Mouse (Mus musculus): ENCODE results near the gene Ergic1. TPM values are rescaled to one million over a fixed set of nuclear protein-coding genes. Genes with fewer than 3 reads are reported as not detected.

The Ergic1 gene
- total and polyA plus RNA-seq, 3 experiments: 53.6 to 64.4 (median 59.4) TPM

DNA sequence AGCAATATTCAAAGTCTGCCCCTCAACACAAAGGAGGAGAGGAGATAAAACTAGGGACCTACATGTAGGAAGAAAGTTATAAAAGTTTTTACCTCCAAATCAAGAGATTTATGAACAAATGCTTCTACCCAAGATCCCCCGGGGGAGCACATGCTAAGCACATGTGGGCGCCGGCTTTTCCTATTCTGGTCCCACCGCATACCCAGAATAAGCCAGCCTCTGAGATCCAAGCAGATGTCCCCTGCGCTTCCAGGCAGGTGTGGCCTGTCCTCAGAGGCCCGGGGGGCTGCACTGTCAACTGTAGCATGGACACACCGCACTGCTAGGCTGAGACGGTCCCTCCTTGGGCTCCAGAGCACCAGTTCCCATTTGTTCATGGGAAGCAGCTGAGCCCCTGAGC, 82.2 kb downstream of the Ergic1 start:
- H3K27me3 ChIP-seq (ENCODE audit: control insufficient read depth, insufficient read depth, low read length): no peaks in the 10 kb centered on the region
- DNase-seq: no peak
- intact Hi-C loops (cut with DNase I): loop anchor here (5.0 kb wide), 1 partner anchor 331 kb away; no protein-coding TSS in a partner anchor
- H3K9ac ChIP-seq (ENCODE audit: low read depth, low read length): no peak overlapping the region
- H3K79me2 ChIP-seq (replicated peaks; ENCODE audit: control insufficient read depth, insufficient read depth, low read length): no peaks in the 10 kb centered on the region
- no peak overlapping the region for H3K4me3 ChIP-seq
- no peak for TF ChIP-seq CTCF (IDR thresholded peaks at IDR 0.05)
- no peak for TF ChIP-seq EP300 (IDR thresholded peaks at IDR 0.05; ENCODE audit: insufficient read depth, low read depth, low read length)
- TF ChIP-seq POLR2A (IDR thresholded peaks at IDR 0.05; ENCODE audit: insufficient read depth, low read depth, low read length): no peak
- no peaks in the 10 kb centered on the region for H3K36me3 ChIP-seq (ENCODE audit: control insufficient read depth, insufficient read depth, low read length)
- peaks cover 6% of the 10 kb centered on the region for H3K4me1 ChIP-seq (ENCODE audit: control insufficient read depth, insufficient read depth, low read length)
- no peak overlapping the region for H3K27ac ChIP-seq
- 97% methylated on average over 8 of the region's 8 CpGs for WGBS

DNA sequence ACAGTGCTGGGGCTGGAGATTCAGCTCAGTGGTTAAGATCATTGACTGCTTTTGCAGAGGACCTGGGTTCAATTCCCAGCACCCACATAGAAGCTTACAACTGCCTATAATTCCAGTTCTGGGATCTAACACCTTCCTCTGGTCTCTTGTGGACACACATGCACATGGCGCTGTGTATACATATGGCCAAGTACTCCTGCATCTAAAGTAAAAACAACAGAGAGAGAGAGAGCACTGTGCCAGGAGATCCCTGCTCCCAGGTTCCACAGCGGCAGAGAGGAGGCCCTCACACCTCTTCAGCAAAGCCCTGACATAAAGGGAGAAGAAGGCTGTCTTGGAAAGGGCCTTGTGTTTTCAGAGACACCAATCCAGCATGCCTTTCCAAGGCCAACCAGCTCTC, 82.7 kb downstream of the Ergic1 start:
- intact Hi-C loops (cut with DNase I): loop anchor here (5.0 kb wide), 1 partner anchor 332 kb away; no protein-coding TSS in a partner anchor
- TF ChIP-seq CTCF (IDR thresholded peaks at IDR 0.05): no peak
- TF ChIP-seq POLR2A (IDR thresholded peaks at IDR 0.05; ENCODE audit: insufficient read depth, low read depth, low read length): no peak
- no peak for TF ChIP-seq EP300 (IDR thresholded peaks at IDR 0.05; ENCODE audit: insufficient read depth, low read depth, low read length)
- no peaks in the 10 kb centered on the region for H3K79me2 ChIP-seq (replicated peaks; ENCODE audit: control insufficient read depth, insufficient read depth, low read length)
- no peak overlapping the region for H3K4me3 ChIP-seq
- 98% methylated on average over 2 of the region's 2 CpGs for WGBS
- no peak for DNase-seq
- no peak overlapping the region for H3K9ac ChIP-seq (ENCODE audit: low read depth, low read length)
- peaks cover 3% of the 10 kb centered on the region for H3K4me1 ChIP-seq (ENCODE audit: control insufficient read depth, insufficient read depth, low read length)
- no peaks in the 10 kb centered on the region for H3K36me3 ChIP-seq (ENCODE audit: control insufficient read depth, insufficient read depth, low read length)
- H3K27me3 ChIP-seq (ENCODE audit: control insufficient read depth, insufficient read depth, low read length): no peaks in the 10 kb centered on the region
- no peak overlapping the region for H3K27ac ChIP-seq

DNA sequence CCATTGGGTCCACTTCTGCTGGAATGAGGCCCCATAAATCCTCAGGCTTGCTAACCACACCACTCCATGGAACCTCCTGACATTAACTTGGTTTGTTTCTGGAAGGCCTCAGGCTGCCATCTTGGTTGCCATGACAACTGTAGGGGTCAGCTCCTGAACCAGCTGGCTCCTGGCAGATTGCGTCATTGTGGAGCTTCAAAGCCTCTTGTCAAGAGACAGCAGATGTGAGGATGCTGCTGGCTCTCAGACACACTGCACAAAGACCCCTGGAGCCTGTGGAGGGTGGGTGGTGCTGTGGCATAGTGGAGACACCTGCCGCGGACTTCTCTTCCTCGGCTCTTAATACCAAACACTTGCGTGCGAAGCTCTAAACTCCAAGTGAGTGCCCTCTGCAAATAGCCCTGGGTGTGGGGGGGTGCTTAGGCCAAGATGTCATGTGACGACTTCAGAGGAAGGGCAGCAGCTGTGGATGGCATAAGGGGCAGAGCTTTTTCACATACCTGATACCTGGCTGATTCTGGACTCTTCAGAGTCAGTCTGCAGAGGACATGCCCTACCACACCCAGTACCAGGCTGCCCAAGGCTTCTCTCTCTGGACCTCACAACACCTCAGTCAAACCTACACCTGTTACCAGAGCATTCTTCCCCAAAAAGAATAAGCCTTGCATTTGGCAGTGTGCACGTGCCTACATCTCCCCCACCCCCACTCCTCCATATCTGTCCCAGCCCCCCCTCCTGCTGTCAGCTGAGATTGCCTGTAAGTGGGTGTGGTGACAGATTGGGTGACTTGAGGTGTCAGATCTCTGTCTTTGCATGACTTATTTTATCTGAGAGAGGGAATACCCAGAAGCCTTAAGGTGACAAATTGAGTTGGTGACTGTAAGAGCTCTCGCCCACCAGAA, 83.5 kb downstream of the Ergic1 start:
- no peak for DNase-seq
- 80% methylated on average over 9 of the region's 9 CpGs for WGBS
- Histone ChIP-seq H3K9ac (ENCODE audit: low read depth, low read length) (no peak overlapping the region), H3K36me3 (ENCODE audit: control insufficient read depth, insufficient read depth, low read length) (no peaks in the 10 kb centered on the region), H3K27ac (no peak overlapping the region), H3K4me3 (no peak overlapping the region), H3K27me3 (ENCODE audit: control insufficient read depth, insufficient read depth, low read length) (no peaks in the 10 kb centered on the region), H3K79me2 (replicated peaks; ENCODE audit: control insufficient read depth, insufficient read depth, low read length) (no peaks in the 10 kb centered on the region), H3K4me1 (ENCODE audit: control insufficient read depth, insufficient read depth, low read length) (peaks cover 3% of the 10 kb centered on the region)
- intact Hi-C loops (cut with DNase I): loop anchor here (5.0 kb wide), 1 partner anchor 332 kb away; no protein-coding TSS in a partner anchor
- TF ChIP-seq EP300 (IDR thresholded peaks at IDR 0.05; ENCODE audit: insufficient read depth, low read depth, low read length) (no peak), CTCF (IDR thresholded peaks at IDR 0.05) (no peak), POLR2A (IDR thresholded peaks at IDR 0.05; ENCODE audit: insufficient read depth, low read depth, low read length) (no peak)

DNA sequence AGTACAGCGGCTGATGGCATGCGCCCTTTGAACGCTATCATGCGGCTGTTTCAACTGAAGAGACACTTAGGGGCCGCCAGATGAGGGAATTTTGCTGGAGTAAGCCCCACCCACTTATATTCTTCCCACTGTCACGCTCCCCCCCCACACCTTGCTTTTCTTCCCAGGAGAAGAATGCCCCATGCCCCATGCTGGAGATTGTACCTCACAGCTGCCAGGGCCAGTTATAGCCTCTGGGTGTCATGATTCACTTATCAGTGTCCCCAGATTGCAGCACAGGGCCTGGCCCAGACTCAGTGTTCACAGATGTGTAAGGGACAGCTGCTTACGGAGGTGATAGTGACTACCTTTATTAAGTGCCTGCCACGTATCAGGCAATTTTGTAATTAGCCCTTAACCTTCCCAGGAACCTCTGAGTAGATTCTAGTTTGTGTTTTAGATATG, 84.1 kb downstream of the Ergic1 start:
- TF ChIP-seq EP300 (IDR thresholded peaks at IDR 0.05; ENCODE audit: insufficient read depth, low read depth, low read length) (0 out of 2 replicates have a peak, but pooled peaks have one; percentile 46), POLR2A (IDR thresholded peaks at IDR 0.05; ENCODE audit: insufficient read depth, low read depth, low read length) (no peak), CTCF (IDR thresholded peaks at IDR 0.05) (0 out of 2 replicates have a peak, but pooled peaks have one; percentile 10)
- 61% methylated on average over 8 of the region's 8 CpGs for WGBS
- Histone ChIP-seq H3K9ac (ENCODE audit: low read depth, low read length) (no peak overlapping the region), H3K27ac (no peak overlapping the region), H3K79me2 (replicated peaks; ENCODE audit: control insufficient read depth, insufficient read depth, low read length) (no peaks in the 10 kb centered on the region), H3K36me3 (ENCODE audit: control insufficient read depth, insufficient read depth, low read length) (no peaks in the 10 kb centered on the region), H3K27me3 (ENCODE audit: control insufficient read depth, insufficient read depth, low read length) (no peaks in the 10 kb centered on the region), H3K4me3 (no peak overlapping the region), H3K4me1 (ENCODE audit: control insufficient read depth, insufficient read depth, low read length) (peaks cover 3% of the 10 kb centered on the region)
- intact Hi-C loops (cut with DNase I): no loop called here
- DNase-seq: peak in 1 of 2 experiments; percentile 39

DNA sequence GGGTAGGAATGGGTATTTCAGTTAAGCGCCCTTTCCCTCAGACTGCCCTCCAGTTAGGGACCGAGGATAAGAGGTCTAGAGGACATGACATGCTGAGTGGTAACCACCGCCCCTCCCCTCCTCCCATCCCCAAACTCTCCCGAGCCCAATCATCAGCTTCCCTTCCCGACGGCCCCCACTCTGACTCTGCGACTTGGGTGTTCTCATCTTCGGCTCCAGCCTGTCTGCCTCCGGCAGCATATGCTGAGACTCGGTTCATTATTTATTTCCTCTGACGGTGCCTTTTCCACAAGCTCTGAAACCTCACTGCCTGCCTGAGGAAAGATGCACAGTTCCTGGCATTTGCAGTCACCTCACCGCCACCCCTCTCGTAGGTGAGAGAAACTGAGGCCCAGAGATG, 86.0 kb downstream of the Ergic1 start:
- H3K36me3 ChIP-seq (ENCODE audit: control insufficient read depth, insufficient read depth, low read length): no peaks in the 10 kb centered on the region
- DNase-seq: peak in 1 of 2 experiments; percentile 16
- H3K79me2 ChIP-seq (replicated peaks; ENCODE audit: control insufficient read depth, insufficient read depth, low read length): no peaks in the 10 kb centered on the region
- no peak overlapping the region for H3K4me3 ChIP-seq
- H3K4me1 ChIP-seq (ENCODE audit: control insufficient read depth, insufficient read depth, low read length): peaks cover 3% of the 10 kb centered on the region
- H3K27me3 ChIP-seq (ENCODE audit: control insufficient read depth, insufficient read depth, low read length): no peaks in the 10 kb centered on the region
- TF ChIP-seq POLR2A (IDR thresholded peaks at IDR 0.05; ENCODE audit: insufficient read depth, low read depth, low read length): no peak
- no peak for TF ChIP-seq EP300 (IDR thresholded peaks at IDR 0.05; ENCODE audit: insufficient read depth, low read depth, low read length)
- TF ChIP-seq CTCF (IDR thresholded peaks at IDR 0.05): no peak
- intact Hi-C loops (cut with DNase I): no loop called here
- H3K27ac ChIP-seq: peak overlapping the region; percentile 20; the same call in 1 of the 2 replicates
- no peak overlapping the region for H3K9ac ChIP-seq (ENCODE audit: low read depth, low read length)
- 47% methylated on average over 13 of the region's 13 CpGs for WGBS

DNA sequence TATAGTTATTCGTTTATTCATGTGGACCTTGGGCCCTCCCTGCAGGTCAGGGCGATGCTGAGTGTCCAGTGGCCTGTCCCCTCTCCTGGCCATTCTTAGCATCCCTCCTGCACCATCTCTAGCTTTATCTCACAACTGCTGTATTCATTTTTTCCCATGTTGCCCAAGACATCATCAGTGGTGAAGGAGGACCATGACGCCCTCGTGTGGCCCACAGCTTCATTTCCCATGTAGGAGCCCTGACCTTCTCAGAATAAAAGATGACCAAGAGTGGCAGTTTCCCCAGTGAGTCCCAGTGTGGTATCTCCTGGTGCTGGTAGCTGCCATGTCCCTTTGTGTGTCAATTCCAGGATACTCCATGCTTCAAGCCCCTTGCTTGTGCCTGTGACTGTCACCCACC, 88.3 kb downstream of the Ergic1 start:
- Histone ChIP-seq H3K79me2 (replicated peaks; ENCODE audit: control insufficient read depth, insufficient read depth, low read length) (no peaks in the 10 kb centered on the region), H3K27ac (no peak overlapping the region), H3K4me3 (no peak overlapping the region), H3K9ac (ENCODE audit: low read depth, low read length) (no peak overlapping the region), H3K4me1 (ENCODE audit: control insufficient read depth, insufficient read depth, low read length) (peaks cover 3% of the 10 kb centered on the region), H3K36me3 (ENCODE audit: control insufficient read depth, insufficient read depth, low read length) (no peaks in the 10 kb centered on the region), H3K27me3 (ENCODE audit: control insufficient read depth, insufficient read depth, low read length) (no peaks in the 10 kb centered on the region)
- no peak for TF ChIP-seq POLR2A (IDR thresholded peaks at IDR 0.05; ENCODE audit: insufficient read depth, low read depth, low read length)
- peak; percentile 35 for TF ChIP-seq CTCF (IDR thresholded peaks at IDR 0.05)
- intact Hi-C loops (cut with DNase I): no loop called here
- 73% methylated on average over 4 of the region's 4 CpGs for WGBS
- DNase-seq: no peak

All from heart, adult 2 months (tissue).